Mouse (Mus musculus) stomach, embryonic 16.5 days (tissue): Measurements from ENCODE around the gene Adgrl3. TPM values are rescaled to one million over a fixed set of nuclear protein-coding genes. Genes with fewer than 3 reads are reported as not detected.

Source experiments
- ATAC-seq: fragments of 200-750 bp; cut with Nextera tagmentation; 2 replicates; pipeline ENCODE4 v1.8.0; 2017; ENCODE audit warnings: moderate number of reproducible peaks, moderate TSS enrichment; ENCODE audit not compliant: insufficient read depth, low FRiP score
- H3K27ac ChIP-seq: fragments of 300-500 bp; sonication (generic); 2 replicates; pipeline ENCODE4 v1.5.1; 2014; ENCODE audit warnings: low read length
- H3K27me3 ChIP-seq: fragments of 300-500 bp; sonication (generic); 2 replicates; pipeline ENCODE4 v1.6.1; 2014; ENCODE audit warnings: low read length, control low read depth, mixed read lengths; ENCODE audit not compliant: control insufficient read depth, insufficient read depth
- H3K36me3 ChIP-seq: fragments of 300-500 bp; sonication (generic); 2 replicates; pipeline ENCODE4 v1.6.1; 2014; ENCODE audit warnings: low read length; ENCODE audit not compliant: control insufficient read depth, insufficient read depth
- H3K4me1 ChIP-seq: fragments of 300-500 bp; sonication (generic); 2 replicates; pipeline ENCODE4 v1.6.1; 2014; ENCODE audit warnings: low read length, control low read depth, mixed read lengths; ENCODE audit not compliant: control insufficient read depth, insufficient read depth
- H3K4me2 ChIP-seq: fragments of 300-500 bp; sonication (generic); 2 replicates; pipeline ENCODE4 v1.6.1; 2014; ENCODE audit warnings: low read depth, low read length, mixed read lengths
- H3K4me3 ChIP-seq: fragments of 300-500 bp; sonication (generic); replicated peaks from 2 replicates; pipeline ENCODE4 v1.5.1; 2014; ENCODE audit warnings: mild to moderate bottlenecking, low read length
- H3K9ac ChIP-seq: fragments of 300-500 bp; sonication (generic); 2 replicates; pipeline ENCODE4 v1.6.1; 2014; ENCODE audit warnings: low read length
- H3K9me3 ChIP-seq: fragments of 300-500 bp; sonication (generic); replicated peaks from 2 replicates; pipeline ENCODE4 v1.6.1; 2016; ENCODE audit warnings: low read length, control low read depth; ENCODE audit not compliant: control insufficient read depth
- WGBS: fragments of 180-500 bp; shearing (Covaris S2); extraction: QIAGEN DNeasy Blood & Tissue Kit; methylation state at CpG from one replicate; pipeline ENCODE4 v1.1.7; 2014; 5-methylcytosine and 5-hydroxymethylcytosine counted together
- polyA plus RNA-seq: library from polyadenylated mRNA; unstranded; fragments of >200 nt; fragmentation: Nextera tagmentation; extraction: Ambion mirVana; gene quantifications from 2 replicates; pipeline ENCODE4 v1.2.1, GENCODE M21; 2015

Gene Adgrl3
- polyA plus RNA-seq, 1 experiment from 2014 or later = 17.0 TPM

DNA sequence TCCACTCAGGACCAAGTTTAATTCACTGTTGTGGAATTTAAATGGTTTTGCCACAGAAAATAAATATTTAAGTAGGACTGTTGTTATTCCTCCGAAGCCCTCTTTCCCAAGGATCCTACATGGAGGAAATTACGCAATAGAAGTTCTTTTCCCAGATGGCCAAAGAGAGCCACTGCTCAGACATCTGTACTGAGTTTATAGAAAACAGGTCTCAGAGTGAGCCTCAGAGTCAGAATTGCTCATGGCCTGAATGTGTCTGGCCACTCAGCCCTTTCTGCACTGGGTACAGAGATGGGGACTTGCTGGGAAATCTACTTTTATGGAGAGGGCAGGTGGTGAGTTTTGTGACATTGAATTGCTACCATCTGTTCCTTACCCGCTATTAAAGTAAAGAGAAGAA, 74.7 kb downstream of the Adgrl3 start:
- Histone ChIP-seq H3K27me3 (no peaks in the 10 kb centered on the region), H3K9ac (no peak overlapping the region), H3K27ac (no peak overlapping the region), H3K4me3 (no peak overlapping the region), H3K4me1 (no peaks in the 10 kb centered on the region), H3K9me3 (no peaks in the 10 kb centered on the region), H3K4me2 (no peak overlapping the region), H3K36me3 (no peaks in the 10 kb centered on the region)
- 73% methylated on average over 3 of the region's 3 CpGs for WGBS
- ATAC-seq = no peak

DNA sequence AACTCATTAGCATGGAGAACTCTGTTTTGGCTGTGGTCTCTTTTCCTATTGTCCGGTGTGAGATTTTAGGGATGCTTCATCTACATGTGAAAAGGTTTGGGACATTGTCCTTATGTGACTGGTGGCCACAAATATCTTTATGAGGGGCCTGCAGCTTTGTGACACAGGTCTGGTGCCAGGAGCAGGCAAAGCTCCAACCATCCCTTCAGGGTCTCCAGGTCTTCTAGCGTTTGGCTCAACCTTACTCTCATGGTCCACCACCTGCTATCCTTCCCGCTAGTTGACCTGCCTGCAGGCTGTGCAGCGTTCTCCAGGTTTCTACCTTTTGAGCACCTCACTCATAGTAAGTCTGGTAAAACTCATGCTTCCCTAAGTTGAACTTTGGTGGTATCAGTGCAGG, 77.2 kb downstream of the Adgrl3 start:
- H3K9ac ChIP-seq = no peak overlapping the region
- H3K27ac ChIP-seq = no peak overlapping the region
- no peaks in the 10 kb centered on the region for H3K36me3 ChIP-seq
- no peaks in the 10 kb centered on the region for H3K9me3 ChIP-seq
- H3K27me3 ChIP-seq = no peaks in the 10 kb centered on the region
- no peak overlapping the region for H3K4me2 ChIP-seq
- no peaks in the 10 kb centered on the region for H3K4me1 ChIP-seq
- no peak overlapping the region for H3K4me3 ChIP-seq
- ATAC-seq = no peak
- 94% methylated on average over 4 of the region's 4 CpGs for WGBS

DNA sequence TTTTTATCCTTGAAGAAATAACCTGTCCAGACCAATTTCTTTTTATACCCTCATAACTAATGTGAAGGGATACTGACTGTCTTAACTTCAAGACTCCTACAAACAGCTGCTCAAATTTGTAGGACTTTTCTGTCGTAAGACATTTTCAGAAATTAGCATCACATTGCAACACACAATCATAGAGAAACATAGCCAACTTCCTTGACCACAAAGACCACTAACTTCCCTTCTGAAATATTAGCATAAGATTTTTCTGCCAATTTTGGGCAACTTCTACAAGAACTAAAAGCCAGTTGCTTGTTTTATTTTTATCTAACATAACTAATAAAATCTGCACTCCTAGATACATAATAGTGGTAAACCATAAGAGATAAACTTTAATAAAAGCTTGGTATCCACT, 87.5 kb downstream of the Adgrl3 start:
- WGBS = 84% methylated on average over 1 of the region's 1 CpGs

DNA sequence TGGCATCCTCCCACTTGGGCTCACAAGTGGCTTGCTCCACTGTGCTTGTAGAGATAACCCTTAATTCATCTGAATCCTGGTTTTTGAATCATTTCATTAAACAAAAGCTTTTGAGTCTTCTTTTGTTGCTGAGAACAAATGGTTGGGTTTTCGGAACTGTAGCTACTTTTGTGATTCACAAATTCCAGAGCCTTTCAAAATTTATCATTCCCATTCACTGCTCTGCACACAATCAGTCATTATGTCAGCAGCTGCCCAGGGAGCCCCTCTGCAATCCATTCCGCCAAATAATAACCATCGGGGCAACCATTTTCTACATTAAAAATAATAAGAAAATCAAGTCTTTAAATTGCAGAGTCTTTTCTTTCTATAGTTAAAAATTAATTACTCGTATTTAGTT, 104.5 kb downstream of the Adgrl3 start:
- no peak overlapping the region for H3K4me2 ChIP-seq
- H3K9me3 ChIP-seq = no peaks in the 10 kb centered on the region
- no peaks in the 10 kb centered on the region for H3K4me1 ChIP-seq
- no peak overlapping the region for H3K27ac ChIP-seq
- no peaks in the 10 kb centered on the region for H3K27me3 ChIP-seq
- no peak overlapping the region for H3K4me3 ChIP-seq
- 62% methylated on average over 4 of the region's 4 CpGs for WGBS
- ATAC-seq = no peak
- H3K9ac ChIP-seq = no peak overlapping the region
- no peaks in the 10 kb centered on the region for H3K36me3 ChIP-seq

More for the DNA sequence above, 87.5 kb downstream of the Adgrl3 start:
- no peaks in the 10 kb centered on the region for H3K27me3 ChIP-seq
- H3K36me3 ChIP-seq = no peaks in the 10 kb centered on the region
- no peak overlapping the region for H3K27ac ChIP-seq
- H3K4me3 ChIP-seq = no peak overlapping the region
- ATAC-seq = no peak
- no peaks in the 10 kb centered on the region for H3K4me1 ChIP-seq
- no peaks in the 10 kb centered on the region for H3K9me3 ChIP-seq
- no peak overlapping the region for H3K4me2 ChIP-seq
- no peak overlapping the region for H3K9ac ChIP-seq

DNA sequence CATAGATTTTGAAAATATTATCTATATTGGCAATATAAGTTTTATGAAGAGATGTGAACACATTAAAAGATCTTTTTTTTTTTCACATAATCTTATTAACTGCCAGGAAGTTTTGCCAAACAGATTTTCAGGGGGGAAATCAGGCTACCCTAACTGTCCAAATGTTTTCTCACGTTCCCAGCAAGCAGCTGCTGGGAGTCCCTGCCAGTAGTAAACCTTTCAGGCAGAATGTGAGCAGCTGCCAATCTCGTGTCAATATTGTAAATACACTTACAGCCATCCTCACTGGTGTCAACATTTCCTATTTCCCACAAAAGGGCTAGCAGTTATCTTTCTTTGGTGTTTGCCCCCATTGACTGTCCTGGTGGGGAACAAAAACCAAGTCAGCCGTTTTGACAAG, 107.7 kb downstream of the Adgrl3 start:
- no peaks in the 10 kb centered on the region for H3K9me3 ChIP-seq
- no peaks in the 10 kb centered on the region for H3K36me3 ChIP-seq
- no peak overlapping the region for H3K27ac ChIP-seq
- no peaks in the 10 kb centered on the region for H3K27me3 ChIP-seq
- no peak for ATAC-seq
- H3K4me1 ChIP-seq = no peaks in the 10 kb centered on the region
- H3K4me2 ChIP-seq = no peak overlapping the region
- H3K9ac ChIP-seq = no peak overlapping the region
- 42% methylated on average over 3 of the region's 3 CpGs for WGBS
- H3K4me3 ChIP-seq = no peak overlapping the region

DNA sequence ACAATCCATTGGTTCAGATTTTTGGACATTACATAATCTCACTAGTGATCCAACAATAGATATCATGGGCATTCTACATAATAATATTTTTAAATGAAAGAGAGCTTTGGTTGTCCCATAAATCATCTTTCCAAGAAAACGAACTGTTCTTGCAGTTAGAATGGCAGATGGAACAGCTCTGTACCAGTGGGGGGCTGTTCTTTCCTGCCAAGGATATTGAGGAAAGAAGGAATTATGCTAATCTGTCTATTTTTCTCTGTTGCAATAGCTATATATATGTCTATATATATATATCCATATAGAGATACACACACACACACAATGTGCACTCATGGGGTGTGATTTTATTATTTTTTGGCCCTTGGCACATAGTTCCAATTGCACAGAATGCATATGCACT, 116.5 kb downstream of the Adgrl3 start:
- Histone ChIP-seq H3K27me3 (no peaks in the 10 kb centered on the region), H3K9ac (no peak overlapping the region), H3K36me3 (no peaks in the 10 kb centered on the region), H3K4me3 (no peak overlapping the region), H3K9me3 (no peaks in the 10 kb centered on the region; the same call in 1 of the 2 replicates), H3K4me2 (no peak overlapping the region), H3K4me1 (no peaks in the 10 kb centered on the region), H3K27ac (no peak overlapping the region)
- WGBS = 74% methylated on average over 1 of the region's 1 CpGs
- no peak for ATAC-seq

DNA sequence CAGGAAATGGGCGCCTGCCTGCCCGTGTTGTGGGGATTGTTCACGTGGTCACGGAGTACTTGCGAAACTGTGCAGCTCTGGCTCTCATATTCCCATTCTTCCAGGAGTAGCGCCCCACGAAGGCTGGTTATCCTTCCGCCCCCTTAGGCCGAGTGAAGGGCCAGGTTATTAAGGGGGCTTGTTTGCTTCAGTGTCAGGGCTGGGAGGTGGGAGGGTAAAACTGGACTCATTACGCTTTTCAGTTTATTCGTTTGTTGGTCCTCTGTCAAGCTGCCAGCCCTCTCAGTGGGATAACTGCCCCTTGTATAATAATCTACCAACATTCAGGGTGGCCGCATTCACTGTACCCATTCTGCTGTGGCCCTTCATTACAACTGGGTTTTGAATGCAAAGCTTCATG, 135.9 kb downstream of the Adgrl3 start:
- Histone ChIP-seq H3K4me2 (no peak overlapping the region), H3K4me1 (no peaks in the 10 kb centered on the region), H3K27ac (no peak overlapping the region), H3K27me3 (no peaks in the 10 kb centered on the region), H3K9ac (no peak overlapping the region), H3K9me3 (no peaks in the 10 kb centered on the region), H3K4me3 (no peak overlapping the region), H3K36me3 (no peaks in the 10 kb centered on the region)
- 80% methylated on average over 12 of the region's 12 CpGs for WGBS
- no peak for ATAC-seq

DNA sequence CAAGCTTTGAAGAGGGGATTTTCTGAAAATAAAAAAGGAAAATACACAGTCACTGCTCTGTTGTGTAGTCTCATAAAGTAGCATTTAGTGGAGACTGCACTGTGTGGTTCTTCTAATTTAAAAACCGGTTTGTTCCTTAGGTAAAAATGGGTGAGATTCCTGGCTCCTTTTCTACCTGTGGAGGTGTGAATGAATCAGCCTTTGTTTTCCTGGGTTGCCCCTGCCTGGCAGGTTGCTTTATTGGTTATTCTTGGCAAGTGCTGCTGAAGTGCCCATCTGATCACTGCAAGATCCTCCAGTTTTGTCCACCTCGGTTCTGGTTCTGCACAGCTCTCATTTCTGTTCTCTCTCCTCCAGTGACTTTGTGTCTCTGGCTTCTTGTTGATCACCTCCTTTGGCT, 136.3 kb downstream of the Adgrl3 start:
- H3K27me3 ChIP-seq = no peaks in the 10 kb centered on the region
- no peak for ATAC-seq
- no peak overlapping the region for H3K4me3 ChIP-seq
- no peaks in the 10 kb centered on the region for H3K36me3 ChIP-seq
- WGBS = 41% methylated on average over 2 of the region's 2 CpGs
- H3K27ac ChIP-seq = no peak overlapping the region
- H3K9ac ChIP-seq = no peak overlapping the region
- H3K4me2 ChIP-seq = no peak overlapping the region
- H3K9me3 ChIP-seq = no peaks in the 10 kb centered on the region
- no peaks in the 10 kb centered on the region for H3K4me1 ChIP-seq

DNA sequence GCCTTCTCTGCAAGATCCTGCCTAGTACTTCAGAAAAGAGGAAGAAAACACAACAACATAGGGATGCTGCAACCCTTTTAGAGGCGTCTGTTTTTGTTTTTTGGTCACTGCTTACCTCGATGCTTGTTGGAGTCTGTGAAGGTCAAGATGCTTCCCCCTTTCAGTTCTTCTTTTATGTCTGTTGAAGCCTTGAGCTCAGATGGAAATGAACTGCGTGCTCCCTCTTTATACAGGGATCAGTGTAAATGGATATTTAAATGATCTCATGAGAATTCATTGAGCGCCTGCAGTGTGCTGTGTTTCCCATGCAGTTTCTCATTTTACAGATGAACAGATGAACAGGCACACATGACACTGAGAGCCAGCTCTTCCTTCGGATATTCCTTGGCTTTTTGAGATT, 136.9 kb downstream of the Adgrl3 start:
- H3K27me3 ChIP-seq = no peaks in the 10 kb centered on the region
- WGBS = 69% methylated on average over 5 of the region's 5 CpGs
- no peak for ATAC-seq

DNA sequence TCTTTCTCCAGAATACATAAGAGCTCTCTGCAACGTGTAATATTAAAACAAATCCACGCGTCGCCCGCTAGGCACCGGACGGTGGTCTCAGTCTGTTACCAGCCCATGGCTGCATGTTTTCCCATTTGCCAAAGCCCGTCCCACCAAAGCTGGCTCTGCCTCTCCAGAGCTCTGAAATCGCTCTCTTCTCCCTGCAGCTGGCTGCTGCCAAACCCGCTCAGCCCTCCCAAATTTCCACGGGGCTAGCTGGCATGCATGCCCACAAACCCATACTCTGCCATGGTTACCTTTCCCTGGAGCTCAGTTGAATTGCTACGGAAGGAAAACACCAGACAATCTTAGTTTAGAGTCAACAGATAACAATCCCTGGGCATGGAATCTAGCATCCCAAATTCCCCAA, 139.1 kb downstream of the Adgrl3 start:
- no peak overlapping the region for H3K9ac ChIP-seq
- H3K4me2 ChIP-seq = no peak overlapping the region
- H3K27ac ChIP-seq = no peak overlapping the region
- ATAC-seq = no peak
- 88% methylated on average over 12 of the region's 12 CpGs for WGBS
- H3K4me3 ChIP-seq = no peak overlapping the region
- no peaks in the 10 kb centered on the region for H3K9me3 ChIP-seq
- no peaks in the 10 kb centered on the region for H3K27me3 ChIP-seq
- H3K36me3 ChIP-seq = no peaks in the 10 kb centered on the region
- H3K4me1 ChIP-seq = no peaks in the 10 kb centered on the region

More for the DNA sequence above, 136.9 kb downstream of the Adgrl3 start:
- Histone ChIP-seq H3K4me1 (no peaks in the 10 kb centered on the region), H3K9me3 (no peaks in the 10 kb centered on the region), H3K9ac (no peak overlapping the region), H3K4me2 (no peak overlapping the region), H3K27ac (no peak overlapping the region), H3K36me3 (no peaks in the 10 kb centered on the region), H3K4me3 (no peak overlapping the region)
